Mouse (Mus musculus): ENCODE results near the gene Acap3. TPM values are rescaled to one million over a fixed set of nuclear protein-coding genes. Genes with fewer than 3 reads are reported as not detected.

Gene Acap3
- total RNA-seq, 2 experiments from 2014 or later = 8.6 to 8.8 TPM

DNA sequence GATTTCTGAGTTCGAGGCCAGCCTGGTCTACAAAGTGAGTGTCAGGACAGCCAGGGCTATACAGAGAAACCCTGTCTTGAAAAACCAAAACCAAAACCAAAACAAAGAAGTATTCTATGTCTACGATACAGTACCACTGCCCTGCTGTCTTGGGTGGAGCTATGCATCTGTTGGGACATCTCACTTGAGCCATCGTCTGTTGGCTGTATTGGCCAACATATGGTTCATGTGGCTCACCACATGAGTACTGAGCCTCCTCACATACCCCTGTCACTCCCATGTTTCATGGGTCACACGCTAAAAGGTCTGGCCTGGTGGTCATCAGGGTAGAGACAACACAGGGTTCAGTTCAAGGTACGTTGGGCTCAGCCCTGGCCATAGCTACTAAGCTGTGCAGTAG, 5.3 kb upstream of the Acap3 start:
- no peak for DNase-seq

DNA sequence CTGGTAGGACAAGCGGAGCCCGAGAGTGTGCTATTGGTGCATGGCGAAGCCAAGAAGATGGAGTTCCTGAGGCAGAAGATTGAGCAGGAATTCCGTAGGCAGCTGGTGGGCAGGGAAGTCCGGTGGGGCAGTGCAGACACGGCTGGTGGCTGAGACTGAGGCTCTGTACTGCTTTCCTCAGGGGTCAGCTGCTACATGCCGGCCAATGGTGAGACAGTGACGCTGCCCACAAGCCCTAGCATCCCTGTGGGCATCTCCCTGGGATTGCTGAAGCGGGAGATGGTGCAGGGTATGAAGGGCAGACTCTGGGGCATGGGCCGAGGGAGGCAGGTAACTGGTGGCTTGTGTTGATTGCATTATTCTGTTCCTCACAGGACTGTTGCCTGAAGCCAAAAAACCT, 3.9 kb upstream of the Acap3 start:
- no peak for DNase-seq

DNA sequence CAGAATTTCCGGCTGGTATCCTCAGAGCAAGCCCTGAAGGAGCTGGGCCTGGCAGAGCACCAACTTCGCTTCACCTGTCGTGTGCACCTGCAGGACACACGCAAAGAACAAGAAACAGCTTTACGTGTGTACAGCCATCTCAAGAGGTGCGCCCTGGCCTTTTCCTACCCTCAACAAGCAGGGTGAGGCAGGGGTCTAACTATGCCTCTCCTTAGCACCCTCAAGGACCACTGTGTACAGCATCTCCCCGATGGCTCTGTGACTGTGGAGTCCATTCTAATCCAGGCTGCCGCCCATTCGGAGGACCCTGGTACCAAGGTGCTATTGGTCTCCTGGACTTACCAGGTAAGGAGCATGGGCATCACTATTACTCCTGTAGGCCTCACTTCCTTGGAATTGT, 3.4 kb upstream of the Acap3 start:
- DNase-seq = no peak

DNA sequence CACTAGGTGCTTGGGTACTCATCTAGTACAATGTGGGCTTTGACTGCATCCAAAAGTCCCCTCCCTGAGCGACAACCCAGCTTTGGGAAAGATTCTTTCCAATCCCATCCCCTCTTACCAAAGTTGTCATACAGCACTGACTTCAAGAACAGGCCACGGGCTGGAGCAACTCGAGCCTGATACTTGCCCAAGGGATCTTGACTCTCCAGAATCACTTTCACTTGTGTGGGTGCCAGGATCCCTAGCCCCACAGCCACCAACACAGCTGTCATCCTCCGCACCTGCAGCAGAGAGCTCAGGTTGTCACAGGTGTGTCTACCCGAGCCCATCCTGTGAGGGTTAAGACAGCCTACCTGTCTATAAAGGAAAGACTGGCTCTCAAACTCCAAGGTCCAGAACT, 2.3 kb upstream of the Acap3 start:
- DNase-seq = no peak

DNA sequence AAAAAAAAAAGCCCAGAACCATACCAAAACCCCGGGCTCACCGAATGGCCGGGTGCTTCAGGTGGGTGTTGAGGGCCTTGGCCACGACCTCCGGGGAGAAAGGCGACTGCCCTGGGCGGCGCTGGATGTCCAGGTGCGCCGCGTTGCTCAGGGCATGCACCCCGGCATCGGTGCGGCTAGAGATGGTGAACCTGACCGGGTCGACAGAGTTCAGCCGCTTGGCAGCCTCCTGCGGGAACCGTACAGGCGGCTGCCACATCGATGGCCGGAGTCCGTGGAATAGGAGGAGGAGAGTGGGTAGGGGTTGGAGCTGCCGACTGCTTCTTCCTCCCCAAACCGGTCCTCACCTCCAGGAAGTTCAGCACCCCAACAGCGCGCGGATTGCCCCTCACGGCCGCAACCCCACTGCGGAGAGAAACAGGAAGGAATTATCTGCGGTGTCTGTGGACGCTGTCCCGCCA, 581 bp upstream of the Acap3 start:
- no peak for DNase-seq

DNA sequence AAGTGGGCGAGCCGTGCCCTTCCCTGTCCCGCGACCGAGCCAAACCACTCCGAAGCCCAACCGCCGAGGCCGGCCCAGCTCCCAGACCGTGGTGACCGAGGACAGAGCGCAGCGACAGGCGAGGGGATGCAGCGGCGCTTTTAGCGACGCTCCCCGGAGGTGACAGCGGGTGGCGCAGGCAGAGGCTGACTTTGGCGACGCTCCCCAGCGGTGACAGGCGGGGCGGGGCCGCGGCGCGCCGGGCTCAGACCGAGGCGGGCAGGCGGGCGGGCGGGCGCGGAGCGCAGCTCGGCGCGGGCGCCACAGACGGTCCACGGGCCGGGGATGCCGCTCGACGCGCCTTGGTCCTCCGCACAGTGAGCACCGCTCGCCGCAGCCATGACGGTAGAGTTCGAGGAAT, 395 bp downstream of the Acap3 start:
- peak; percentile 88 to 89 for DNase-seq

DNA sequence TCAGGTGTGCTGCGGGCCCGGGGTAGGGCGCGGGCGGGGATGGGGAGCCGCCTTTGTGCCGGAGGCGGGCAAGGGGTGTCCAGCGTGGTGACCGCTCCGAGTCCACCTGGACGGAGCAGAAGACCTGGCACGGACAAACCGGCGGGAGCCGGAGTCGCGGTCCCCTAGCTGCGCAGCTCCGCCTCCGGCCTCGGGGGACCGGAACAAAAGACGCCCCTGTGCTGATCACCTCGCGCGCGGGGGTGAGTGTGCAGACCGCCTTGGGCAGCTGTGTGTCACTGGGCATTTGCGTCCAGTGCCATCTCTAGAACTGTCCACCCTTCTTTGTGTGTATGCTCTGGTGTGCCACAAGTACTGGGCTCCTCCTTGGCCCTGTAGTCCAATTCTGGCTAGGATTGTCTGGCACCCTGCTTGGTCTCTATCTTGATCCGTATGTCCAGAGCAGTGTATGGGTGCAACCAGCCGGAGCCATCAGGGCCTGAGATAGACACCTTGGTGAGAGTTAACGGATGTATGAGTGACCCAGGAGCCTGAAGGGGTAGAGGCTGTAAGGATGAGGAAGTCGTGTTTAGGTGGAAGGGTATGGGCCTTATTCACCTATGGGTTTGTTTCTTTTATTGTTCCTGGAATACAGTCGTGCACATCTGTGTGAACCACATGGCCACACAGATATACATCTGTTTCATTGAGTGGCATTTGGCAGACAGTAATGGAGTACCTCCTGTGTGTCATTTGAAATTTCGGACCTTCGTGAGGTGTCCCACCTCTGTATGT, 1.0 kb downstream of the Acap3 start:
- peak in 1 of 2 experiments; percentile 52 for DNase-seq

DNA sequence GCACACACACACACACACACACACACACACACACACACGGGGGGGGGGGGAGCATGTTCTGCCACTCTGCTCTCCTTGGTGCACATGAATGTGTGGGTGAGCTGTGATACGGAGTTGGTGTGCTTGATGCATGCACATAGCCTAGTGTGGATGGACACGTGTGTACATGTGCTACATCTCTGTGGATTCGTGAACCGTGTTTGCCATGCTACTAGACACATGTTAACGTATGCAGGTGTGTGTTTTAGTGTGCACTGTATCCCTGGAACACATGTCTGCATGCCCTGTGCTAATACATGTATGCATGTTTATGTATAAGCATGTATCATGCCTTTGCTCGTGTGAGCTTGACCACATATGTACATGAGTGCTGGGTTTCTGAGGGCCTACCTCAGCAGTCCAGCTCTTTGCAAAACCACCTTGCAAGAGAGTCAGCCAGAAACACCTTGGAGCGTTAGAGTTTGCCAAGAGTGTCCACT, 1.6 kb downstream of the Acap3 start:
- DNase-seq = no peak

DNA sequence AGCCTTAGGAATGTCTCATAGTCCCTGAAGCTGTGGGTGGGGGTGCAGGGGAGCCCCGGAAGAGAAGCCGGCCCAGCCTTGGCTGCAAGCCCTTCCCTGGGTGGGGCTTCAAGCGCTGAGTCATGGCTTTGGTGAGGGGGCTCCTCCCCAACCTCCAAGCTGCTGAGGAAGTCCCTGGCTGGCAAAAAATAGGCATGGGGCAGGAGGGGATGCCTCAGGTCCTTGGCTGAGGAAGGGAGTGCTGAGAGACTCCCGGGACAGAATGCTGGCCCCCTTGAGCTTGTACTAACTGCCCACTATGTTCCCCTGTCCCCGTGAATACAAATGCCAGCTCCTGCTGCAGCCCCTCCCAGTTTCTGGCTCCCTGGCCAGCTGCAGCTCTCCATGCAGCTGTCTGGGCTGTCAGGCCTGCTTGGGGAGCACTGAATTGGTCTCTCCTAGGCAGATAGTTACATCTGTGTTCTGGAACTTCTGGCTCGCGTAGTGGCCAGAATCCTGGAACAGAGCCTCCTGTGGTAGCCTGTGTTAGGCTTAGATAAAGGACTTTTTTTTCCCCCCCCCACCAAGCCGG, 2.8 kb downstream of the Acap3 start:
- peak; percentile 88 to 92 for DNase-seq

DNA sequence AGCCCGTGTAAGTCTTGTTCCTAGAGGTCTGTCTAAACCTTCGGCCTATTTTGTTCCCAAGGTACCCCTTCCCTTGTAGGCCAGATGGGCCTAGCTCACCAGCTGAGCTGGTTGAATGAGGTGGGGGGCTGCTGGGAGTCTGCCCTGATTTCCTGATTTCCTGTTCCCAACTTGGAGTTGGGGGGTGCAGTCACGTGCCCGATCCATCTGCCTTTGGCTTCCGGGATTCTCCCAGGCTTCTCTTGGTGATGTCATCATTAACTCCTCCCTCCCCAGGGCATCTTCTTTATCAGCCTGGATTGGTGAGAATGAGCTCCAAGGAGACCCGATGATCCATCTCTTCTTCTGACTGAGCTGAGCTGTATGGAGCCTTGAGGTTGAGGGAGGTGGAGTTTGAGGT, 3.6 kb downstream of the Acap3 start:
- peak; percentile 72 to 81 for DNase-seq

DNA sequence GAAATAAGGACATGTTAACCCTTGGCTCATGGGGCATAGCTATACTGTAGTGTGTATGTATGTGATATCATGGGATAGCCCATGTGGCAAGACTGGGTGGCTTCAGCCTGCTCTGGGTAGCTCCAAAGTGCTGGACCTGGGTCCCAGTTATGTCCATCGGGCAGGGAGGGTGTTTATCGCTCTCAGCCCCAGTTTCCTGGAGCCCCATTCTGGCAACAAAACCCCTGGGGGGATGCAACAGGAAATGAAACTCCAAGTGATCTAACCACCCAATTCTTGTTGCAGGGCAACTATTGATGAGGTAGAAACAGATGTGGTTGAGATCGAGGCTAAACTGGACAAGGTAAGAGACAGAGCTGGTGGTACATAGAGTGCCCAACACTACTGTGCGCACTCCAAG, 4.2 kb downstream of the Acap3 start:
- DNase-seq = no peak

DNA sequence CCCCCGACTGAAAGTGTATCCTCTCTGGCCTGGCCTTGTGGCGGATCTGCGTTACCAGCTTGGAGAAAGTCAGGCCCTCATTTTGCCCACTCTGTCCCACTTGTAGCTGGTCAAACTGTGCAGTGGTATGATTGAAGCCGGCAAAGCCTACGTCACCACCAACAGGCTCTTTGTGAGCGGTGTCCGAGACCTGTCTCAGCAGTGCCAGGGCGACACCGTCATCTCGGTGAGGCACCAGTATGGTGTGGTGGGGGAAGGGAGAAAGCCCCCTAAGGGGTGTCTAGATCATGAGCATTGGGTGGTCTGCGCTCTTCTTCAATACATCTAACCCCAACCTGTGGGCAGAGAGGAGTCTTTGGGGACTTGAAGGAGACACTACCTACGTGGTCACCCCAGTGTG, 4.8 kb downstream of the Acap3 start:
- no peak for DNase-seq

DNA sequence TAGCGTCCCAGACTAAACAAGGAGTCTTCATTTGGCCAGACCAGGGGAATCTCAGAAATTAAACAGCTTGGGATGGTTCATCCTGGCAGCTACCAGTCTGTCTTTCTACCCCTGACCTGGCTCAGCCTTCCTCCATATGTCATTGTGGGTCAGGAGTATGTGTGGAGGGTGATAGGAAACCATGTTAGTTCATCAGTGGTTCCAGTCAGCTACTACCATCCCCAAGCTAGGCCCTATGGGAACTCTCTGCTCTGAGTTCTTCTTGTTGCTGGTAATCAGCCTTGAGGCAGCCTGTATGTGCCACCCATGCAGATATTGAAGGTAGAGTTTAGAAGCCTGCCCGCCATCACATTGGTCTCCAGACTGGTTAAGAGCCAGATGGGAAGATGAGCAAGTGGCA, 6.7 kb downstream of the Acap3 start:
- DNase-seq = no peak

DNA sequence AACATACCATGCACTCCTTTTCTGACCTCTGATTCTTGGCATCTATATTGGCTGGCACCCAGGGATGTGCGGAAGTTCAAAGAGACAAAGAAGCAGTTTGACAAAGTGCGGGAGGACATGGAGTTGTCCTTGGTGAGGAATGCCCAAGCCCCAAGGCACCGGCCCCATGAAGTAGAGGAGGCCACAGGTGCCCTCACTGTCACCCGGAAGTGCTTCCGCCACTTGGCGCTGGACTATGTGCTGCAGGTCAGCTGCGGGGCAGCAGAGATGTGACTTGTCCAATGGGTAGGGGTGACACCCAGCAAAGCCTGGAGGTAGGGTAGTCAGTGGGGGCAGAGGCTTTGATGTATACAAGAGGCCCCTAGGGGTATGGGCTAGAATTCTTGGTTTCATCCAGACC, 7.7 kb downstream of the Acap3 start:
- peak in 1 of 2 experiments; percentile 5 for DNase-seq

DNA sequence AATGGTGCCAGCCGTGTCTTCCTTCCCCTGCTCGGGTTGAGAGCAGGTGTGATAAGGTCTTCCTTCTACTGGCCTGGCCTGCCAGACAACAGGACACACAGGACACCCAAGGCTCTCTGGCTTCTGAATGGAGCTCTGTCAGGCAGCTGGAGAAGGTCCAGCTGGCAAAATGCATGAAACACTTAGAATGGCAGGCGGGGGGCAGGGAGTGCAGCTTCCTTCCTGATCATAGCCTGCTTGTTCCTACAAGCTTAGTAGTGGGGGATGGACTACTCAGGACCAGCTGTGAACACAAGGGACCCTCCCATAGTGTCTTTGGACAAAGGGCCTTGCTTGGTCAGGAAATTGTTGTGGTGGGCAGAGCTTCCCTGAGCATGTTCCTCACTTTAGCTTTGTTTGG, 9.6 kb downstream of the Acap3 start:
- peak; percentile 52 to 59 for DNase-seq

DNA sequence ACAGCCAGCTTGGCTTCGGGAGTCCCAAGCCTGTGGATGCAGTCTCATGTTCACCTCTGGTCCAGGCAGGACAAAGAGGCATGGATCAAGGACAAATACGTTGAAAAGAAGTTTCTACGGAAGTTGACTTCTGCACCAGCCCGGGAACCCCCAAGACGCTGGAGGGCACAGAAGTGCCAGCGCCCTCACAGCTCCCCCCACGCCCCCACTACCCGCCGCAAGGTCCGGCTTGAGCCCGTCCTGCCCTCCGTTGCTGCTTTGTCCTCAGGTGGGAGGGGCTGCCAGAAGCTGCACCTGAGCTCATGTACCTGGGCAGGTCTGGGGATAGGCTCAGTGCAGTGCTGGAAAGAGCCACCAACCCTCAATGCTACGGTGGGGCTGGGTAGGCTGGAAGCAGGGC, 11.6 kb downstream of the Acap3 start:
- DNase-seq = peak in 1 of 2 experiments; percentile 1

DNA sequence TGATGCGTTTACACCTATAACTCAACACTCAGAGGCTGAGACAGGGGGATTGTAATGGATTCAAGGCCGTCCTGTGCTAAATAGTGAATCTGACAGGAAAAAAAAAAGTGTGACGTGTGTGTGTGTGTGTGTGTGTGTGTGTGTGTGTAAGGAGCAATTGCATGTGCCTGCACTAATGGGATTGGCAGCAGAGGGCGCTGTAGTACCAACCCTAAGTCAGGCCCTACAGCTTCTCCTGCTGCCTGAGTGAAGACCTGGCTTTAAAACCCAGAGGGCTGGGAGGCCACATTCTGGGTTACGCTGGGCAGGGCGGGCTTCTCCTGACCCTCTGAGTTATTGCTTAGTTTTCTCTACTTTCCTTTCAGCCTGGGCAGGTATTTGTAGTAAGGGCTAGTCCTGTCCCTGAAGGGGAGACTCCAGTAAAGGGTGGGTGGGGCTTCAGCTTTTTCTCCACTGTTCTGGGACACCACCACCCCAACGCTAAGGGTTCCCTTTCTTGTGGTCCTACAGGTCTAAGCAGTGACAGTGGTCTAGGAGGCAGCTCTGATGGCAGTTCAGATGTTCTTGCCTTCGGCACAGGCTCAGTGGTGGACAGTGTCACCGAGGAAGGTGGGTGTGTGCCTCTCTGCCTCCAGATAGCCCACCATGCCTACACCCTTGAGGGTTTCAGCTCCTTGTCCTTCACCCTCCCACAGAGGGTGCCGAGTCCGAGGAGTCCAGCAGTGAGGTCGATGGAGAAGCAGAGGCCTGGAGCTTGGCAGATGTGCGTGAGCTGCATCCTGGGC, 12.9 kb downstream of the Acap3 start:
- DNase-seq = peak in 1 of 2 experiments; percentile 5

DNA sequence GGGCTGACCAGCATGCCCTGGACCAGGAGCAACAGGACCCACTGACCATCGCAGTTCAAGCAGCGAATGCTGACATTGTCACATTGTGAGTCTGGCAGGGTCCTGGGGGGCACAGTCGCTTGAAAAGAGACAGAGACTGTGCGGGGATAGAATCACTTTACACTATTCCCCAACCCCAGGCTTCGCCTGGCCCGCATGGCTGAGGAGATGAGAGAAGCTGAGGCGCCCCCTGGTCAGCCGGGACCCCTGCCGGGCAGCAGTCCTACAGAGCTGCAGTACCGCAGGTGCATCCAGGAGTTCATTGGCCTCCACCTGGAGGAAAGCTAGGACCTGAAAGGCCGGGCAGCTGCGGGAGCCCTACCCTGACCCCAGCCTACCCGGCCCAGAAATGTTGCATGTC, 14.0 kb downstream of the Acap3 start:
- no peak for DNase-seq

DNA sequence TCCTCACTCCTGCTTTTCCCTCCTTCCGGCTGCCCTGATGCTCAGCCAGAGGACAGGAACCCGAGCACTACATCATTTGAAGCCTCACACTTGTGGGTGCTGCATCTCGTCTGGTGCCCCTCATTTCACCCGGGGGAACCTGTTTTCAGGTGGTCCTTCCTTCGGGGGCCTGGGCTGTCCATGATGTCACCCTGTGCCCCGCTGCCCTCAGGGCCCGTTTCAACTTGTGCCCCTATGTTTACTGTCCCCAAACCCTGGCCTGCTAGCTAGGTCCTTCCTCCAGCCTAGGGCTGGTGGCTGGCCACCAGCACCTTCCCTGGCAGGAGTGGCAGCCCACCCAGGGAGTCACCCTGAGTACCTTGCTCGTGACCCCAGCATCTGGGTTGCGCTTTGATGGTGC, 14.5 kb downstream of the Acap3 start:
- peak in 1 of 2 experiments; percentile 1 for DNase-seq

DNA sequence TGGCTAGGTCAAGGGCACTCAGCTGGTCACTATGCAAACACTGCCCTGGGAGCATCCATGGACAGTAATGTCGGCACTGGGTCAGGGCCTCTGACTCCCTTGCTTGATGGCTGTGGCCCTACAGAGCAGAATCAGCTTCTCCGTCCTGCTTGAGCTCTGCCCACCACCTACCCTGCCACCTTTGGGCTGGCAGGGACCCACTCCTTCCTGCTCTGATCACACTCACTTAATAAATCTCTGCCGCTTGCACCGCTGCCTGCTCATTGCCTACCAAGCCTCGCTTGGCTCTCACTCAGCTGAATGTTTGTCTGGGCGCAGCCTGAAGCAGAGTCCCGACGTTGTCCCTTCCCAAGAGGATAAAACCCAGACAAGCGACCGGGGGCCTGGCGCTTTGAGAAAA, 15.4 kb downstream of the Acap3 start:
- peak in 1 of 2 experiments; percentile 1 for DNase-seq

DNA sequence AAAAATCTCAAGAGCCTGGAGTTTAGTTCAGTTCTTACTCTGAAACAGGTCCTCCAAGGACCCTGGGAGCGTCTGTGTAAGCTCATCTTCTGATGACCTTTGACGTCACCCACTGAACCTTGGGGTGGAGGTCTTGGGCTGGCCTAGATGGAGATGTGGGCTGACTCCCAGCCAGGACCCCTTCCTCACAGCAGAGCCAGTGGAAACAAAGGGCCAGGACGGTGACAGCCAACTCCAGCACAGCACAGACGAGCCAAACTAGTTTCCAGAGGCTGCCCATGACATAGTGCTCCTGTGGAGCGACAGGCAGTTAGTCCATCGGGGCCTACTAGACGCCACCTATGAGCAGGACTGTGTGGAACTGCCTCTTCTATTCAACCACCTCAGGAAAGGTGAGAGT, 16.7 kb downstream of the Acap3 start:
- peak; percentile 1 for DNase-seq

DNA sequence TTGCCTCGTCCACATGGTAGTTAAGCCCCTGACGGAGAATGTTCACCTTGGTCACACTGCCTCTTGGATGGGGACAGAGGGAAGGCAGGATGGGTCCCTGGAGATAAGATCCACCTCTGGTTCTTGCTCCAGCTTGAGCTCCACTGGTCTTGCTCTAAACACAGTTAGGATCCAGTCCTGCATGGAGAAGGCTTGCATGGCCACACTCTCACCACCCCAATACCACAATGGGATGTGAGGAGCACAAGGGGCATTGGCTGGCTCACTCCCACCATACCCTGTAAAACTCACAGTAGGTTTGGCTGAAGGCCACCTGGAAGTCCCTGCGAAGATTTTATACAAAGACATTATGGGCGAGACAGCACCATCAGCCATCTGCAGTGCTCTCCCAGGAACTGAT, 17.1 kb downstream of the Acap3 start:
- peak in 1 of 2 experiments; percentile 1 for DNase-seq

DNA sequence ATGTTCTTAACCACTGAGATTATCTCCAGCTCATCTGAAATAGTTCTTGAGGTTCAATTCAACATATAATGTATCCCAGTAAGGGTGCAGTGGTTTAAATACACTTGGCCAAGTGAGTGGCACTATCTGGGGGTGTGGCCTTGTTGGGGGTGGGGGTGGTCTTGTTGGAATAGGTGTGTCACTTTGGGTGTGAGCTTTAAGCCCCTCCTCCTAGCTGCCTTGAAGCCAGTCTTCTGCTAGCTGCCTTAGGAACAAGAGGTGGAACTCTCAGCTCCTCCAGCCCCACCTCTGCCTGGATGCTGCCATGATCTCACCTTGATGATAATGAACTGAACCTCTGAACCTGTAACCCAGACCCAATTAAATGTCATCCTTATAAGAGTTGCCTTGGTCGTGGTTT, 40.4 kb downstream of the Acap3 start:
- no peak for DNase-seq

Data from heart, adult 18-20 months (tissue).